Mouse (Mus musculus) hindbrain, postnatal 0 days (tissue): Measurements from ENCODE around the gene Scmh1. TPM values are rescaled to one million over a fixed set of nuclear protein-coding genes. Genes with fewer than 3 reads are reported as not detected.

Experiments
- ATAC-seq: fragments of 200-750 bp; cut with Nextera tagmentation; 2 replicates; pipeline ENCODE4 v1.8.0; 2017; ENCODE audit warnings: mild to moderate bottlenecking, moderate TSS enrichment, moderate library complexity
- DNase-seq: peaks from one replicate; pipeline ENCODE4 v3.0.0-alpha.2; 2015; ENCODE audit warnings: low spot score
- H3K27ac ChIP-seq: fragments of 300-500 bp; sonication (generic); 2 replicates; pipeline ENCODE4 v1.5.1; 2014; ENCODE audit warnings: mild to moderate bottlenecking
- H3K27me3 ChIP-seq: fragments of 300-500 bp; sonication (generic); 2 replicates; pipeline ENCODE4 v1.6.1; 2014; ENCODE audit warnings: low read length, mixed read lengths; ENCODE audit not compliant: insufficient read depth
- H3K36me3 ChIP-seq: fragments of 300-500 bp; sonication (generic); 2 replicates; pipeline ENCODE4 v1.6.1; 2014; ENCODE audit warnings: low read length, mixed read lengths; ENCODE audit not compliant: insufficient read depth
- H3K4me1 ChIP-seq: fragments of 300-500 bp; sonication (generic); 2 replicates; pipeline ENCODE4 v1.6.1; 2014; ENCODE audit warnings: antibody characterized with exemption, low read length, mixed read lengths; ENCODE audit not compliant: insufficient read depth
- H3K4me2 ChIP-seq: fragments of 300-500 bp; sonication (generic); 2 replicates; pipeline ENCODE4 v1.6.1; 2014; ENCODE audit warnings: low read depth, mild to moderate bottlenecking, low read length, moderate library complexity, mixed read lengths
- H3K4me3 ChIP-seq: fragments of 300-500 bp; sonication (generic); 2 replicates; pipeline ENCODE4 v1.5.1; 2014; ENCODE audit warnings: low read length
- H3K9ac ChIP-seq: fragments of 300-500 bp; sonication (generic); replicated peaks from 2 replicates; pipeline ENCODE4 v1.6.1; 2014; ENCODE audit warnings: mild to moderate bottlenecking, low read length, moderate library complexity, mixed read lengths
- H3K9me3 ChIP-seq: fragments of 300-500 bp; sonication (generic); 2 replicates; pipeline ENCODE4 v1.6.1; 2016; ENCODE audit warnings: low read length, mixed read lengths
- CTCF ChIP-seq: IDR thresholded peaks from 2 replicates; pipeline ENCODE4 v1.5.1; 2016; ENCODE audit warnings: antibody characterized with exemption, control low read depth, low read depth
- WGBS: fragments of 180-500 bp; shearing (Covaris S2); extraction: QIAGEN DNeasy Blood & Tissue Kit; methylation state at CpG from one replicate; pipeline ENCODE4 v1.1.7; 2014; 5-methylcytosine and 5-hydroxymethylcytosine counted together
- polyA plus RNA-seq: library from polyadenylated mRNA; unstranded; fragments of >200 nt; fragmentation: Nextera tagmentation; extraction: Ambion mirVana; gene quantifications from 2 replicates; pipeline ENCODE4 v1.2.1, GENCODE M21; 2015
- total RNA-seq: library from RNA; depleted of rRNA; stranded (reverse); fragments of >200 nt; gene quantifications from 2 replicates; pipeline ENCODE4 v1.2.3, GENCODE M21; 2014

Gene Scmh1
- total and polyA plus RNA-seq, 2 experiments from 2014 or later = 52.5 to 65.0 TPM

DNA sequence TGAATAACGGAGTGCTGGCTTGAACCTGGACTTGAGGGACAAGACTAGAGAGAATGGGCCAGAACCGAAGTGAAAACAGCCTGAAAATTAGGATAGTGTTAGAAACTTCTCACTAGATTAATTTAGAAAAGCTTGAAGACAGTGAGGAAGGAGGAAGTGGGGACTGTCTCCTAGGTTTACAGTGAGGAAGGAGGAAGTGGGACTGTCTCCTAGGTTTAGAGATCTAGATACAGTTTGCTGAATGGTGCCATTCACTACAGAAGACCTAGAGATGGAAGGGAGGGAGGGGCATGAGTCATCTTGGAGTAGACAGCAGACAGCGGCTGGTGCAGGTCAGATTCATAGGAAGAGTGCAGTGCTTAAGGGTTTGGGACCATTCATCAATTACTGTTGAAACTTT, 118.0 kb downstream of the Scmh1 start:
- 93% methylated on average over 3 of the region's 3 CpGs for WGBS
- Histone ChIP-seq H3K27ac (no peak overlapping the region), H3K4me3 (no peak overlapping the region), H3K4me1 (no peaks in the 10 kb centered on the region), H3K4me2 (no peak overlapping the region), H3K9ac (no peak overlapping the region), H3K36me3 (peaks cover 43% of the 10 kb centered on the region), H3K27me3 (no peaks in the 10 kb centered on the region), H3K9me3 (no peaks in the 10 kb centered on the region)
- ATAC-seq (no peak), DNase-seq (no peak)
- no peak for TF ChIP-seq CTCF

DNA sequence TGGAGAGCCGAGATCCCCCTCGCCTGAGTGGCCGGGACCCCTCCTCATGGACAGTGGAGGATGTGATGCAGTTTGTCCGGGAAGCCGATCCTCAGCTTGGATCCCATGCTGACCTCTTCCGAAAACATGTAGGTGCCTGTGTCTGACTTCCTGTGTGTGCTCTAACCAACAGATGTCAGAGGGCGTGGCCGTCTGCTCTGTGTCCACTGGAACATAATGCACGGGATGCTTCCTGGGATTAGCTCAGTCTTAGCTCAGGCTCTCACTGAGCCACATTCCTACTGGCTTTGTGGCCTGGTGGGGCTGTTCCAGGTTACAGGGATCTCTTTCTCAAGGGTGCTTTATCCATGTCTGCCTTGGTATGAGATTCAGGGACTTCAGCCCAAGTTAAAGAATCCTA, 123.1 kb downstream of the Scmh1 start:
- H3K4me1 ChIP-seq = no peaks in the 10 kb centered on the region
- no peak overlapping the region for H3K4me3 ChIP-seq
- no peak for ATAC-seq
- H3K4me2 ChIP-seq = no peak overlapping the region
- H3K36me3 ChIP-seq = peaks cover 59% of the 10 kb centered on the region
- no peaks in the 10 kb centered on the region for H3K27me3 ChIP-seq
- H3K9ac ChIP-seq = no peak overlapping the region
- no peak for TF ChIP-seq CTCF
- WGBS = 85% methylated on average over 9 of the region's 9 CpGs
- H3K9me3 ChIP-seq = no peaks in the 10 kb centered on the region
- no peak overlapping the region for H3K27ac ChIP-seq
- DNase-seq = no peak

DNA sequence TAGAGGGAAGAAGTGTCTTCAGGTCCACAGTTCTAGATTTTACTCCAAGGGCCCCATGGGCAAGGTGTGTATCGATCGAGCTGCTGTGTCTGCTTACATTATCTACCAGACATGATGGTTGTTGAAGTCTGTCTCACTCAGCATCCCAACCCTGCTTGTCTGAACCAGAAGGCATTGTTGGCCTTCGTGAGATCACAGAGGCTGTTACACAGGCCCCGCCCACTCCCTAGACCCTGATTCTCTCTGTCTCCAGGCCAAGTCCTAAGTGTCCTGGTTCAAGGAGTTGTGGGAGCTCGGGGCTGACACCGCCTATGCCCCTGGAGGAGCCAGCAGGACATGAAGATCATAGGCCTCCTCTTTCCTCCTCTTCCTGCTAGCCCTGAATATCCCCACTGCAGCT, 126.9 kb downstream of the Scmh1 start, which contains the start of gene Slfnl1:
Gene Slfnl1 (plus strand): TSS at position 246 of the 400 bp plus-strand sequence.
- Histone ChIP-seq H3K27me3 (no peaks in the 10 kb centered on the region), H3K27ac (no peak within 1 kb of the TSS), H3K4me3 (no peak within 1 kb of the TSS), H3K4me2 (no peak within 1 kb of the TSS), H3K9ac (no peak within 1 kb of the TSS), H3K9me3 (no peaks in the 10 kb centered on the region), H3K4me1 (no peaks in the 10 kb centered on the region), H3K36me3 (peaks cover 36% of the 10 kb centered on the region)
- TF ChIP-seq CTCF = no peak
- WGBS = 89% methylated on average over 6 of the region's 6 CpGs
- DNase-seq = no peak
- ATAC-seq = no peak

DNA sequence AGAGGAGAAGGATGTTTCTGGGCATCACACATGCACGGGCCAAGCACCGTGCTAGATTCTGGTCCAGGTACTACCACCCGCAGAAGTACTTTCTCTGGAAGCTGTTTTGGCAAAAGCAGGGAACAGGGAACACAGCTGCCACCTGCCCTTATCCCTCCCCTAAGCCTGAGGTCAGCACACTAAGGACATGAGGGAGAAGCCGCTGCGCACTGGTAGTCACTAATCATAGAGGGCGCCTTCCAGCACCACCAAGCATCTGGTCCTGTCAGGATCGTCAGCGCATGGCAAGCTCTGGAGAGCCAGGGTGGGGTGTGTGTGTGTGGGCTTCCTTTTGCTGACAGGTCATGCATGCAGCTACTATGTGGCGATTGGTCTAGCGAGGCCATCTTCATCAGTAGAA, 133.6 kb downstream of the Scmh1 start:
- no peak overlapping the region for H3K4me3 ChIP-seq
- peaks cover 40% of the 10 kb centered on the region for H3K36me3 ChIP-seq
- H3K27me3 ChIP-seq = no peaks in the 10 kb centered on the region
- H3K9ac ChIP-seq = no peak overlapping the region
- peak; percentile 38; the same call in 1 of the 2 replicates for ATAC-seq
- no peak for TF ChIP-seq CTCF
- H3K4me2 ChIP-seq = no peak overlapping the region
- DNase-seq = no peak
- H3K4me1 ChIP-seq = no peaks in the 10 kb centered on the region
- H3K27ac ChIP-seq = no peak overlapping the region
- no peaks in the 10 kb centered on the region for H3K9me3 ChIP-seq
- WGBS = 91% methylated on average over 10 of the region's 10 CpGs

DNA sequence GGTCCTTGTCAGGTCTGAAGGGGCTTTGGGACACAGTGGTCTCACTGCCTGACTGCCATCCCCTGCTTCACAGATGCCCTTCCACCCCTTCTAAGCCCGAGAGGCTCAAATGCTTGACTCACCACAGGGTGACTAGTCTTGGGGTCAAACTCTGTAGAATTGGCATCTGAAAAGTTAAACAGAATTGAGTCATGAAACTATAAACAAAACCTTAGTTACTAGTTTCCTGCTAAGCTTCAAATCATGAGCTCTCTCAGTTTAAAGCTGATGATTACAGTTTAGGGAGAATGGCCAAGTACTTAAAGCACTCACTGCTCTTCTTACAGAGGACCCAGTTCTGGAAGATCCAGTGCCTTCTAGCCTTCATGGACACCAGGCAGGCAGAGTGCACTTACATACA, 139.8 kb downstream of the Scmh1 start:
- no peak overlapping the region for H3K4me3 ChIP-seq
- WGBS = 90% methylated on average over 1 of the region's 1 CpGs
- ATAC-seq (no peak), DNase-seq (no peak)
- no peaks in the 10 kb centered on the region for H3K27me3 ChIP-seq
- TF ChIP-seq CTCF = no peak
- H3K4me2 ChIP-seq = no peak overlapping the region
- no peak overlapping the region for H3K9ac ChIP-seq
- peaks cover 80% of the 10 kb centered on the region for H3K36me3 ChIP-seq
- H3K4me1 ChIP-seq = no peaks in the 10 kb centered on the region
- no peak overlapping the region for H3K27ac ChIP-seq
- H3K9me3 ChIP-seq = no peaks in the 10 kb centered on the region

DNA sequence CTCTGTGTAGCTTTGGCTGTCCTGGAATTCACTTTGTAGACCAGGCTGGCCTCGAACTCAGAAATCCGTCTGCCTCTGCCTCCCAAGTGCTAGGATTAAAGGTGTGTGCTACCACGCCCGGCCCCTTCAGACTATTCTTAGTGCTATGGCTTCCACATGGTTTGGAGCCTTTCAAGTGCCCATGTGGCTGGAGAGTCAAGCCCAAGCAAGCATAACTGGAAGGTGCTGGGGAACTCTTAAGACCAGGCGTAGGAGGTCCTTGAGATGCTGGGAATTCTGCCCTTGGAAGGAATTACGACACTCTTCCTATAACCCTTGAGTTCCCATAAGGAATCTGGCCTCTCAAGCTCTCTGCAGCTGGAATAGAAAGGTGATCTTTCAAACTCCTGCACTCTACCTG, 151.5 kb downstream of the Scmh1 start:
- Histone ChIP-seq H3K27ac (no peak overlapping the region), H3K4me2 (no peak overlapping the region), H3K9ac (no peak overlapping the region), H3K27me3 (no peaks in the 10 kb centered on the region), H3K36me3 (peaks cover 64% of the 10 kb centered on the region), H3K4me1 (no peaks in the 10 kb centered on the region), H3K4me3 (no peak overlapping the region), H3K9me3 (no peaks in the 10 kb centered on the region)
- no peak for TF ChIP-seq CTCF
- DNase-seq = no peak
- no peak for ATAC-seq
- WGBS = 98% methylated on average over 6 of the region's 6 CpGs

DNA sequence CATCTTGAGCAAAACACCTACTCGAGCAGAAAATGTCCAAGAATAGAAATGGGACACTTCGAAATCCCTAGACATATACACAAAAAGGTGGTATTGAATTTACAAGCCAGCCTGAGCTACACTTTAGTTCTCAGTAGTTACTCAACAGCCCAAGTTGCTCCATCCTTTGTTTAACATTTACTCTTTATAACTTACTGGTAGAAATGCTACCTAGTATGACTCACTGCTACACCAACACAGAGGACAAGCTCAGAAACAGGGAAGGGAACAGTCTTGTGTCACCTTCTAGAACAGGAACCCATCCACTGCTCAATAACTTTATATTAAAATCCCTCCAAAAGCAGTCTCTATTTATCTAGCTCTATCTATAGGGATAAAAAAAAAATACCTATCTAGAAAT, 160.6 kb downstream of the Scmh1 start:
- WGBS = 88% methylated on average over 2 of the region's 2 CpGs

More for the DNA sequence above, 160.6 kb downstream of the Scmh1 start:
- H3K4me2 ChIP-seq = no peak overlapping the region
- no peak for ATAC-seq
- H3K27me3 ChIP-seq = no peaks in the 10 kb centered on the region
- H3K36me3 ChIP-seq = peaks cover 17% of the 10 kb centered on the region
- TF ChIP-seq CTCF = no peak
- H3K4me3 ChIP-seq = no peak overlapping the region
- DNase-seq = no peak
- H3K4me1 ChIP-seq = peaks cover 16% of the 10 kb centered on the region
- H3K27ac ChIP-seq = no peak overlapping the region
- no peaks in the 10 kb centered on the region for H3K9me3 ChIP-seq
- no peak overlapping the region for H3K9ac ChIP-seq
